Mouse (Mus musculus): Measurements from ENCODE around the gene Ksr2. TPM values are rescaled to one million over a fixed set of nuclear protein-coding genes. Genes with fewer than 3 reads are reported as not detected.
"Not testable (repeated sequence)": the region's sequence is repeated elsewhere in the genome, so short reads cannot be mapped to it uniquely, and the experiment has no call there.

Ksr2 gene
- total RNA-seq, 2 experiments from 2014 or later: 34.1 to 35.9 TPM

DNA sequence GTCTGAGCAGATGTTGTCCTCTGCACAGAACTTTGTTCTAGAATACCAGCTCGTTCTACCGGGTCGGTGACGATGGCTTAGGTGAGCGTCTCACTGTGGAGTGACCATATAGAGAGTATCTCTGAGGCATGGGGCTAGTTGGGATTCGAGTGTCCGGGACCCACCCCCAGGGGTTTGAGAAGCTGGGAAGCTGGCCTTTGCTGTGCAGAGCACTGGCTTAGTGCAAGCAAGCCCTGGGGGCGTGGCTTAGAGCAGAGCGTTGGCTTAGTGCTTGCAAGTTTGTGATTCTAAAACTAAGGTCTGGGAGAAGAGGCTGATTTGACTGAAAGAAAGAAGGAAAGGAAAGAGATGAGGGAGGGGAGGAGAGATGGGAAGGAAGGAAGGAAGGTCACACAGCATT is 188.2 kb downstream of the Ksr2 start:
- no peak for DNase-seq (ENCODE audit: low spot score in 2 of 2)

DNA sequence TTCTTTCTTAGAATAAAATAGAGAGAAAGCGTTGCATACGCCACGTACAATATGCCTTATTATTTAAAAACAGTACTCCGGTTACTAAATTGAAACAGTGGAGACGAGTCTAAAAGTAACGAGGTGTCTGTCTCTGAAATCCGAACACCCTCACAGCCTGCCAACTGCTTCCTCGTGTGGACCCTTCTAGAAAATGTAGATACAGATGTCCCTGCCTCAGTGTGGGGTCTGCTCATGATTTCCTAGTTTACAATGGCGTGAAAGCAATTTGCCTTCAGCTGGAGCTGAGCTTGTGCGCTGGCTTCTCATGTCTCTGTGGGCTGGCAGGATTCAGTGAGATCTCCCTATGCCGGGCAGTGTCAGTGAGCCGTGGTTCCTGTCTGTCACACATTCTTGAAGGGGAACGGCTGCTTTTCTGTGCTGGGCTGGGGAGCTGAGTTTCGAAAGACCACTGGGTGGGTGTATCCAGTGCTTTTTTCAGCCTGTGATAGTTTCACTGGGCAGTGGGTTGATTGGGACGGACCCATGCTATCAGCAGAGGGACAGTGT is 194.0 kb downstream of the Ksr2 start:
- no peak for DNase-seq (ENCODE audit: low spot score in 2 of 2)

DNA sequence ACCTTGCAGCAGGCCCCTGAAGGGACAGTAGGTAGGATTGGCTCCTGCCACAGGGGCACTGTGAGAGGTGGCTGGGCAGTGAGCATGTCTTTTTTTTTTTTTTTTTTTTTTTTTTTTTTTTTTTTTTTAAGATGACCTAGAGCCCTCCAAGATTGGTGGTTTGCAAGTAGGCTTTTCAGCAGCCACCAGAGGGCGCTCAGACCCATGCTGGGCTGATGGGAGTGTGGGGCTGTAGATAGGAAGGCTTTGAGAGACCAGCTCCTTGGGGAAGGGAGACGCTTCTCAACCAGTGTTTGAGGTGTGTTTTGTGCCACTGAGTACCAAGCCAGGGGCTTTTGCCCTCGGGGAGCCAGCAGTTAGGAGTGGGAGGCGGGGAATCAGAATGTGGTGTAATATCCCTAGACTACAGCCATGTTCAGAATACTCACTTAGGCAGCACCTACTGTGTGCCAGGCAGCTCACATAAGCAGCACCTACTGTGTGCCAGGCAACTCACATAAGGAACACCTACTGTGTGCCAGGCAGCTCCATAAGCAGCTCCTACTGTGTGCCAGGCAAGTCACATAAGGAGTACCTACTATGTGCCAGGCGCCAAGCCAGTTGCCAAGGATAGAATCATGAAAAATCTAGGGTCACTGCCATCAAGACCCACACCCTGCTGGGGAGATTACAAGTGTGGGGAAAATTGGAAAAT is 200.7 kb downstream of the Ksr2 start:
- DNase-seq (ENCODE audit: low spot score in 2 of 2): peak; percentile 47 to 67

DNA sequence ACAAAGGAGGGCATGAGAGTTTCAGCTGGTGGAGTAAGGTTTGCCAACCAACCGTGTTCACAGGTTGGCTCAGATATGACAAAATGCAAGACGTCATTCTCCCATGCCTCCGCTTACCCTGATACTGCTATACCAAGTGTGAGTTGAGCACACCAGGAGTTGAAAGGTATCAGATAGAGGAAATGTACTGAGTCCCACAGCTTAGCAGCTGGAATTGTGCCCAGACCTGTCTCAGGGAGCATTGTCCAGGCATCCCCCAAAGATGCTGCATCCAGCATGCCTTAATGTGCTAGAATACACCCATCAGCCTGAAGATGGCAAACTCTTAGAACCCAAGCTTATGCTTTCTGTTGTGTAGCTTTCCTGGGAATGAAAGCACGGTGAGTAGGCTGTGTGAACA is 206.5 kb downstream of the Ksr2 start:
- DNase-seq (ENCODE audit: low spot score in 2 of 2): no peak

DNA sequence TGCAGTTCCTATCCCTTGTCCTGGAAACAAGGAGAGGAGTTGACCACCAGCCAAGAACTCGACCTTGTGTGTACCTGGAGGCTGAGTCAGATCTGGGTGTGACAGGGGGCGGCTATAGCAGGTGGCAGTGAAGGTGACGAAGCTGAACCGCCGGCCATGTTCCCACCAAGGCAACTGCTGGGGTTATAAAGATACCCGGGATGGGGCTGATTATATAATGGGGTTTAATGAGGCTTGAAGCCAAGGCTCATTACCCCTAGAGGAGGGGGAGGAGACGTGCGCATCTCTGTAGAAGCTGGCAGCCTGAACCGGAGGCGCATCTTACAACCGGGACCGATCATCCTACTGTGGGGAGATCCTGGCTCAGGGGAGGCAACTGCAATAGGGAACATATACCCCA is 208.4 kb downstream of the Ksr2 start:
- peak; percentile 30 to 61 for DNase-seq (ENCODE audit: low spot score in 2 of 2)

DNA sequence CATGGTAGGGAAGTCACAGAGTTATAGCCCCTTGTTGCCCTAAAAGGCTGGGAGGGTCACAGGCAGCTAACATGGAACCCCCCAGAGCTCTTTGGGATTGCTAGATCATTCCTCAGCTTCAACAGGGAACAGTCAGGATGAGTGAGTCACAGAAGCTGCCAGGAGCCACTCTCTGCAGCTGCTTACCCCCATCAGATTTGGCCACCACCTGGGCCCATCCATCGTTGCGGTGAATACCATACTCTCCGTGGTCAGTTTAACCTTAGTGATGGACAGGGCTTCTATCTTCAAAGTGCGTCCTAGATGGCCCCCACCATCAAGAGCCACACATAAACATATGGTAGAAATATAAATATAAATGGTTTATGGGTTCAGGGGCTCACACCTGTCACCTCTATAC is 209.4 kb downstream of the Ksr2 start:
- not testable (repeated sequence) for DNase-seq (ENCODE audit: low spot score in 2 of 2)

DNA sequence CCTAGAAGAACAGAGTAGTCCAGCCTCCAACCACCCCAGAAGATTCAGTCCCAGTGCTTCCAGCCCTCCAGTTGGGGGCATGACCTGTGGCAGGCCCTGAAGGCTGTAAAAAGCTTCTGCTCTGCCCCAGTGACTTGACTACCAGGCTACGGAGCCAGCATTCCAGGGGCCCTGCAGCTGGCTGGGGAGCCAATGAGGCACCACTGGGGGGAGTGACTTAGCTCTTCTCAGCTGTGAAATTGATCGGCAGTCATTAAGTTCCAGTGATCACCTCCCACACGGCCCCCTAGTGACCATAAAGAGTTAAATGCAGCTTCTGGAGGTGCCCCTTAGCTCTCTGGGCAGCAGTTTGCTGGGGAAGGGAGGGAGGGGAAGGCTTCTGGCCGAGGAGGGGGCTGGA is 213.1 kb downstream of the Ksr2 start:
- no peak for DNase-seq (ENCODE audit: low spot score in 2 of 2)

DNA sequence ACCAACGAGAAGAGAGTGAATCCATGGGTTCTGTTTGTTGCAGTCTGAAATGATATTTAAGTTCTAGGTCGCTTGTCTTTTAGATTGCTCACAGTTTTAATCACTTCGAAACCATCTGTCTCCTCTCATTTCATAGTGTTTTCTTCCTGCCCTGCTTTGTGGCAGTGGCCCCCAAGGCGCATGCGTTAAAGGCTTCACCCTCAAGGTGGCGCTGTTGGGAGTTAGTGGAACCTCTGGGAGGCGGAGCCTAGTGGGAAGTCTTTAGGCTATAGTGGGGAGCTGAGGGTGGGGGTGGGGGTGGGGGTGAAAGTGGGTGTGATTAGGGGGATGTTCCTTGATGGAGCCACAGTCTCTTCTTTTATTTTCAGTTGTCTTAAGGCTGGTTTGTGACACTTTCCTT is 214.6 kb downstream of the Ksr2 start:
- peak; percentile 82 to 86 for DNase-seq (ENCODE audit: low spot score in 2 of 2)

DNA sequence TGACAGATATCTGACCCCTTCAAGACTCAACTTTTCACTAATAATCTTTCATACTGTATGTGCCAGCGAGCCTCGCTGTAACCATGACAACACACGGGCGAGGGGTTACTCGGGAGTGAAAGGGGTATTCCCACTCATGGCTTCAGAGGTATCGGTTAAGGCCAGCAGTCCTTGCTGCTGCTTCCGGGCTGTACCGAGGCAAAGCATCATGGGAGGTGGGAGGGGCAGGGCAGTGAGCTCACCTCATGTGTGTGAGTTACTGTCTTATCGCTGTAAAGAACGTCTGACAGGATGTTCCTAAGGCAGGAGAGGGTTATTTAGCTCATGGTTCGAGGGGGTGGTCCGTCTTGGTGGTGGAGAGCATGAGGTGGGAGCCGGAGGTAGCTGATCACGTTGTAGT is 215.8 kb downstream of the Ksr2 start:
- no peak for DNase-seq (ENCODE audit: low spot score in 2 of 2)

DNA sequence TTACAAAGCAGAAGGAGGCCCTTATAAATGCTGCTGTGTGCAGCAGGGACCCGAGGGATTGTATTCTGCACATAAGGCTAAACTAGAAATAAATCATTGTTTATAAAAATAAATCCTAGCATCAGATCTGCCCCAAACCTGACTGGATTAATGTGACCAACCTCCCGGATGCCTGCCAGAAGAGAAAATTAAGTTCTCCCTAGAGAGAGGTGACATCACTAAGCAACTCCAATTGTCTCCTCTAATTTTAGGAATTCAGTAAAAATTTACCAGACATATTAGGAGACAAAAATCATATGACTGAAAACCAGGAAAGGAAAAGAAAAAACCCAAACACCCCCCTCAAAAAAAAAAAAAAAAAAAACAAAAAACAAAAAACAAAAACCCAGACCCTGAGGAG is 221.4 kb downstream of the Ksr2 start:
- DNase-seq (ENCODE audit: low spot score in 2 of 2): no peak

DNA sequence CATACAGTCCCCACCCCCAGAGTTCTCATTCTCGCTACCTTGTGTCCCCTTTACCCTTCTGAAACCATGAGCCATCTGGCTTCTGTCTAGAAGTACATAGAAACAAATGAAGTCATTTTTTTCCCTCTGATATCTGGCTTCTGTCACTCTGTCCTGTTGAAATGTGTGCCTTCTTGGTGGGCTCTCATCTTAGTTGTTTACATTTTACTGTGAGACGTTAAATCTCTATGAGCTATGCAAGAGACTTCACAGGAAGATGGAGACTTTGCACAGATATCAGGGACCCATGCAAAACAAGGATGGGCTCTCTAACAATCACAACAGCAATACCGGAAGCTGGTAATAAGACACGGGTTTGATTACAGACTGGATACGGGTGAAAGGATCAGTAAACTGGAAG is 222.0 kb downstream of the Ksr2 start:
- DNase-seq (ENCODE audit: low spot score in 2 of 2): no peak

DNA sequence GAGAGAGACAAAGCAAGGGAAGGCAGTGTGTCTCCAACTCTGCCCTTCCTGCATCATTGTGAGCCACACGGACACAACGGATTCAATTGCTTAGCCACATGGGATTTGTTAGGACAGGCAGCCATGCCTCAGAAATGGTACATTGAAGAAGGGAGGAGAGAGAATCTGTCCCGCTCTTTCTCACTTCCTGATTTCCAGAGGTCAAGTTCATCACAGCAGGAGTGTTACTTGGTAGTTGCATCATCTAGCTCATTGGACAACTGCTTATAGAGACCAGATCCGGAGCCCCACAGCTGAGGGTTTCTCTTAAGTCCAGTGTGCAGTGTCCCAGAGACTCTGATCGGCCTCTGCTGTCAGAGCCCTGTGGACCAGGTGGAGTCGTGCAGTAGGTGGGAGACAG is 227.8 kb downstream of the Ksr2 start:
- no peak for DNase-seq (ENCODE audit: low spot score in 2 of 2)

DNA sequence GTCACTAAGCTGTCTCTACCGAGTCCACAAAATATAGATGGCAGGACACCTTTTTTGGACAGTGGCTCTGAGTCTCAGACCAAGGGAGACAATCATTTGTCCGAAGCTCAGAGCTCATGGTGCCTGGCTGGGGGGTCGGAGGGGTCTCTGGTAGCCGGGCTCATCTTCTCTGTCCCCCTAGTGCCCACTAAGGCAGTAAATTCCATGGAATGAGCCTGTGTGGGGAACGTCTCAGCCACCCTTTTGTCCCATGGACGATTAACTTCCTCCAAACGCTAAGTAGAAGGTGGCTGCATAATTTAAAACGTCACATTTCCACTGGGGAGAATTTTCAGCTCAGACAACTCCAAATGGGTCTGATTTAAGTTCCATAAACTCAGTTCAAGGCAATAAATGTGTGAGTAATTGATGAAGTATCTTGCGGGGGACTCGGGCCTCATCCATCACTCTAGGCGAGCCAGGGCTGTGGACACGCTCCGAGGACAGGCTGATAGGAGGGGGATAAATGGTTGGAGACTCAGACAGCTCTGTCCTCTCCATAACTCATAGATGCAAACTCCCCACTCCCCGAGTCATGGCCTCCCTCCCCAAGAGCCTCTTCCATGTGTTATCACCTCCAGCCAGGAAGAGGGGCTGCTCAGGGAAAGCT is 237.6 kb downstream of the Ksr2 start:
- DNase-seq (ENCODE audit: low spot score in 2 of 2): no peak

DNA sequence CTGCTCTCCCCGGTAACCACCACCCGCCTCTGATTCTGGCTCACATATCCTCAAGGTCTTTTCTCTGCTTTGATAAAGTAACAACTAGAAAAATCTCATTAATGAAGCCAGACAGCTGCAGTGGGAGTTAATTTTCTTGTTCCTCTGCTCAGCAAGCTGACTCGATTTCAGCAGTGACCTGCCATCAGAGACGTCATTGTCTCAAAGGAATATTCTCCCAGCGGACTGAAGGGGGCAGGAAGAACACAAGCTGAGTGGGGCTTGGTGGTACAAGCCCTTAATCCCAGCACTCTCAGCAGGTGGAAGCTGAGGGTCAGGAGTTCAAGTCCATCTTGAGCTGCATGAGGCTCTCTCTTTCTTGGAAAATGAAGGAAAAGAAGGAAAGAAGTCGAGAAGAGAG is 244.8 kb downstream of the Ksr2 start:
- no peak for DNase-seq (ENCODE audit: low spot score in 2 of 2)

DNA sequence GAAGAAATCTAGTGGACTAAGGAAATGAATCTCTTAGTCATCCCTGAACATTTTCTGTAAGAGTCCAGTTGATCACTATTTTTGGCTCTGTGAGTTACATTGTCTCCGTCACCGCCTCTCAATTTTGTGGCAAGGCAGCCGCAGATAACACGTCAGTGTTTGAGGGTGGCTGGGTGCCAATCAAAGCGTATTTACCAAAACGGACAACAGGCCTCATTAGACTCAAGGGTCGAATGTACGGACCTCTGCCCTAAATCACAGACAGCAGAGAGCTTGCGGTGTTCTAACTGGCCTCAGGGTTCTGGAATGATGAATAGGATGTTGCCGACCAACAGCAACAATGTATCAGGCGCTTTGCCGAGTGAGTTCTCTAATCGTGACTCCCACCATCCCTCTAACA is 245.8 kb downstream of the Ksr2 start:
- DNase-seq (ENCODE audit: low spot score in 2 of 2): no peak

DNA sequence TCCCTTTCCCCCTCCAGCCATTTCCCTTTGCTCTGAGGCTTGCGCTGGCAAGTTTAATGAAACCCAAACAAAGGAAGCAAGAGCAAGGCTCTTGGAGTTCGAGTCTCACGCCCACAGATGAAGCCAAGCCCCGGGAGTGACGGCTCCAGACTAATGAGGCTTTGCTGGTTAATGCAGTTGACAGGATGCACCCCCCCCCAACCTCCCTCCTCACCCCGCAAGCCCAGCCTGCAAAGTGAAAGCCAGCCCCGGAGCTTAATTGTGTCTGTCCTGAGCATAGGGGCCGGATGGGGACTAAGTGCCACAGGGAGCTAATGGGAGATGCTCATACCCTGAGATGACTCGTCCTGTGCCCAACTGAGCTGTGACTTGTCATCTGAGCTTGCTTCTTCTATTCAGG is 251.4 kb downstream of the Ksr2 start:
- no peak for DNase-seq (ENCODE audit: low spot score in 2 of 2)

DNA sequence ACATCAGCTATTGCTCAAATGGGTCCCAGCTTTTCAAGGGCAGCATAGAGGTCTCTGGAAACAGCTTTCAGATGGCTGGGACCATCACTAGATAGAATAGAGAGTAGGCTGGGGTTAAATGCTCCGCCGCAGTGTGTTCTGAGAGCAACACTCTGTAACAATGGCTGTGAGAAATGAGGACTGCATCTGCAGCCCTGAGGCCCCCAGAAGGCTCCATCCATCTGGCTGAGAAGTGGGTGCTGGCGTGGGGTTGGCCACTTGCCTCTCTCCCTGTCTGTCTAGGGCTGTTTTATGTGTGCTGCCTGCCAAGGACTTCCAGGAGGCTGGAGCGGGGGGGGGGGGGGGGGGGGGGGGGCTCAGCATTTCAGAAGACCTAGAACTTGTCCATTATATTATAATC is 253.5 kb downstream of the Ksr2 start:
- peak in 1 of 2 experiments; percentile 25 for DNase-seq (ENCODE audit: low spot score in 2 of 2)

DNA sequence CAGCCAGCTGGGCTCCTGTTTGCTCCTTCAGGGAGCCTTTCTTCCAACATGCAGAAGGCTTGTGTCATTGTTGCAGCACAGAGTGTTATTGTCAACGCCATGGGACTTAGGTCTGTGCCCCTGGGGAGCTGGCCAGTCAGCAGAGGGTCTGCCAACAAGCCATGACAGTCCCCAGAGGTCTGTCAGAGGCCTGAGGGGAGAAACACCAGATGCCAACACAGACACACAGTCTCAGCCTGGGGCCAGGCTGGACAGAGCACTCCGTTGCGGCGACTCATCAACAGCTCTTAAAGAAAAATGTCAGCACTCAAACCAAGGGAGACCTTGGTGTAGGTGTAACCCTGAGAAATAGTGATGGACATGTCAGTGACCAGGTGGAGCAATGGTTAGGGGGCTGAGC is 255.5 kb downstream of the Ksr2 start:
- DNase-seq (ENCODE audit: low spot score in 2 of 2): no peak

DNA sequence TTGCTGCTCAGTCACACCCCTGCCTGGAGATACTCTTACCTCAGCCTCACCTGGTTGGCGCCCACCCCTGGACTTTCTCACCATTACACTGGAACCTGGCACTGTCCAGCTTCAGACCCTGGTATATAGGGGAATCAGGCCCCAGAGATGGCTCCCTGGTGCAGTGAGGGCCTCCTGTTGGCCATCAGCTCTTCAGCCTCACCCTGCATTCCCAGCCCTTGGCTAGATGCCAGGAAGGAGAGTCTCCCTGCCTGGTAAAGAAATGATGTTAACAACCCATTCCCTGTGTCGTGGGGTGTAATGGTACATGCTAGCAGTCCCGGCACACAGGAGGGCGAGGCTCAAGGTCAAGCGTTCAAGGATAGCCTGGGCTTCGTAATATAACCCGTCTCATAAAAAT is 256.0 kb downstream of the Ksr2 start:
- DNase-seq (ENCODE audit: low spot score in 2 of 2): no peak

DNA sequence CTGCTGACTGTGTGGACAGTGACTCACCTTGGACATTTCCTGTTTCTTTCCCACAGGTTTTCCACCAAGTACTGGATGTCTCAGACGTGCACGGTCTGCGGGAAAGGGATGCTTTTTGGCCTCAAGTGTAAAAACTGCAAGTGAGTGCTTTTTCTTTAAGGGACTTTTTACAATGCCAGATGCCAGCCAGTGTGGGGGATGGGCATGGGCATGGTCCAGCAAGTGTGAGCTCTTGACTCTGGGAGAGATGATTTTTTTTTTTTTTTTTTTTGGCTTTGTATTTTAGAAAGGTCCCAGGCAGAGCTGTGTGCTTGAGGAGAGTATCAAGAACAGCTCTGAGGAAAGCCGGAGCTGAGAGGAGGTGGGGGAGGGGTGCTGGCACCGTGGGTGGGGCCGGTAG is 257.6 kb downstream of the Ksr2 start:
- no peak for DNase-seq (ENCODE audit: low spot score in 2 of 2)

DNA sequence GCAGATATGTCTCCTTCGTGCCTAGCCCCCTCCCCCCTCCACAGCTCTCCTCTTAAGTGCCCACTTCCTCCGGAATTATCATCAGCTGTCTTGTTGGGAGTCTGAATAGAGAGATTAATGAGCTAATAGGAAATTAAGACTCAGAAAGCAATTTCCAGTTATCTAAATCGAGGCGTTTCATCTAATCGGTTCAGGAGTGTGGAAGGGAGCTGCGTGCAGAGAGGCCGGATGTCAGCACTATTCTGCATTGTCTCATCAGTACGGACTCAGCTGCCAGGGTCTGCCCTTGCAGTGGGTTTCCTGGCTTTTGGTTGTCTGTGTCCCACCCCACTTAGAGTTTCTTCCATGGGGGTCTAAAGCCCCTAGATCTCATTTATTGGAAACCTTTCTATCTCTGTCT is 262.0 kb downstream of the Ksr2 start:
- DNase-seq (ENCODE audit: low spot score in 2 of 2): no peak

DNA sequence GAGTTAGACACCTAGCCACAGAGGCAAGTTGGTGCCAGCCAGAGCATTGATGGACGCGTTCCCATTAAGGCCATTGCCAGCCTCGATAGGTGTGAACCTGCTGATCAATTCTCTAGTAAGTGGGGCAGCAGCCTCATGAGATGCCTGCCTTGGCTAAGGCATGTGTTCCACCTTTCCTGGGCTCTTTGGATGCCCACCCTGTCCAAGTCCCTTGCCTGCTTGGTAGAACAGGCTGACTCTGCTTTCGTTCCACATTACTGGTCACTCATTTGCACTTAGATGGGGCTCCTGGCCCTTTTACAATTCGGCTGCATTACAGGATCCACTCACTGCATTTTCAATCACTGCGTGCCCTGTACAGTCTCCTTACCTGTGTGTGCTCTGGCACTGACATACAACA is 263.4 kb downstream of the Ksr2 start:
- DNase-seq (ENCODE audit: low spot score in 2 of 2): no peak

DNA sequence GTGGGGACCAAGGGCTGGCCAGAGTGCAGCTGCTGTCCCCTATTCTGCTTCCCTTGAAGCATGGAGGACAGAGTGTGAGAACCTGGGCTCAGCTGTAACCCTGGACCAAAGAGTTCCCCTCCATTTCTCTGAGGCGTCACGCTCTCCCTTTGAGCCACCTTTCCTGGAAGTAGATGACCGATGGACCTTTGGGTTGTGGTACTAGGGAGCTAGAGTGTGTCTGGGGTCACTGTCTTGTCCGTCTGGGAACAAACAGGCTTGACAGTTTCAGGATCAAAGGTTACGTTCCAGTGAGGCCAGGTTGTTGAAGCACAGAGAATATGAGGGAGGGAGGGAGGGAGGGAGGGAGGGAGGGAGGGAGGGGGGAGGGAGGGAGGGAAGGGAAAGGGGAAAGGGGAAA is 264.6 kb downstream of the Ksr2 start:
- no peak for DNase-seq (ENCODE audit: low spot score in 2 of 2)

Measured in layer of hippocampus, adult 18-20 months (tissue).